Mouse (Mus musculus): ENCODE data around the gene Zfp108.

GRCm38 (mm10) chr7:24290106-24290693 is 35.6 kb downstream of the Zfp108 start:
- TF ChIP-seq CTCF (IDR thresholded peaks at IDR 0.05; ENCODE audit: control insufficient read depth, insufficient read depth, insufficient read length) = no peak
- TF ChIP-seq USF1 (IDR thresholded peaks at IDR 0.05; ENCODE audit: low read depth) = no peak
- no peak for TF ChIP-seq MAX (IDR thresholded peaks at IDR 0.05)
- no peak for TF ChIP-seq CEBPB (IDR thresholded peaks at IDR 0.05; ENCODE audit: low read depth)
- no peak for TF ChIP-seq FOSL1 (IDR thresholded peaks at IDR 0.05; ENCODE audit: insufficient read depth, low read length, poor library complexity, severe bottlenecking)
